Mouse (Mus musculus): ENCODE results near the gene Rad51b.

DNA sequence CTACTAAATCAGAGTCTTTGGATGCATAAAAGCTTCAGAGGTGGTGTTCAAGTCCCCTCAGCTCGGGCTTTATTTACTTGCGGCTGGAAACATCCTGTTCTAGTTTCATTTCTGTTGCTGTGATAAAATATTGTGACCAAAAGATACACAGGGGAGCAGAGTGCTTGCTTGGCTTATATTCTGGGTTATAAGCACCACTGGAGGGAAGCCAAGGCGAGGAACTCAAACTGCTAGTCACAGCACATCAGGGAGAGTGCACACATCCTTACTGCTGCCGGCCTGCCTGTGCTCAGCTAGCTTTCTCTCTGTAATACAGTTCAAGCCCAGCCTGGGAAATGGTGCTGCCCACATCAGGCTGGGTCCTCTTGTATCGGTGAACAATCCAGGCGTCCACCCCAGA is 43.4 kb downstream of the Rad51b start:
- TF ChIP-seq CTCF (IDR thresholded peaks at IDR 0.05; ENCODE audit: low read depth, low read length) (no peak), GATA1 (IDR thresholded peaks at IDR 0.05; ENCODE audit: borderline replicate concordance, low read length) (no peak)
